Mouse (Mus musculus): ENCODE measurements at regions not wholly inside any gene's neighbourhood (a gene's known extent, or its start where the extent isn't known, plus 50 kb on each side); places are given as distances from the start of the nearest gene placed in this dataset.
"Not testable (repeated sequence)": the region's sequence is repeated elsewhere in the genome, so short reads cannot be mapped to it uniquely, and the experiment has no call there.

GRCm38 (mm10) chr8:100393327-100393726 is 977.1 kb upstream of the Cdh8 start:
- DNase-seq: no peak

GRCm38 (mm10) chr8:100367663-100368062 is 951.4 kb upstream of the Cdh8 start:
- no peak for DNase-seq

DNA sequence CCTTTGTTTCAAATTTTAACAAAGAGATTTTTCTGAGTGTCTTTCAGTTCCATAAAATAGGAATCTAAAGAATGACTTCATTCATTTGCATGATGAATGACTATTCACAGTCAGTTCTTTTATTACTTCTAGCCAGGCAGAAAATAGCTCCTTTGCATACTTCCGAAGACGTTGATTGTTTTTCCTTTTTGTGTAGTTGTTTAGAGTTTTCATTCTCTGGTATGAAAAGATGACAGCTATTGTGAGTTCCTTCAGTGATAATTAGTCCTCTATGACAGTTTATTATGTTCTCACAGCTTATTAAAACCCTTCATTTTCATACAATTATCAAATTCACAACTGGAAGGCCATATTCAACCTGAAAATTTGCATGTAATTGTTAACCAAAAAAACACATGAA is 946.5 kb upstream of the Cdh8 start:
- no peak for DNase-seq

- DNase-seq: not testable (repeated sequence)
Measured at GRCm38 (mm10) chr8:100360541-100360940, 944.3 kb upstream of the Cdh8 start.

DNA sequence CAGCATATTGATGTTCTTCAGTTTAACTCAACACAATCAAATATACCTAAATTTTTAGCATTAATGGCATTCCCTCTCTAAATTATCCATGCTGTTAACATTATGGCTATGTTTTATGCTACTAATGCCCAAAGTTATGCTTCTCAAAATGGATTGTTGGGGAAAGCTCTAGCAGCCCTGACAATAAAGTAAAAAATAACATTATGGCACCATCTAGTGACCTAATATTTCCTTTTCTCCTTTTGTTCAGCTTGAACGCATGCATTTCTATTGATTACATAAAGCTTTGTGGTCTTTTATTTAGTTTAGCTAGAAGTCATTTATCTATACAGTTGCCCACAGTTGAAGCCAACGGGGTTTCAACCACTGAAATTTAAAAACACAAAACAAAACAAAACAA is 918.3 kb upstream of the Cdh8 start:
- DNase-seq: peak in 1 of 2 experiments; percentile 7

GRCm38 (mm10) chr8:100325616-100326015 is 909.3 kb upstream of the Cdh8 start:
- DNase-seq: peak; percentile 14 to 15

DNA sequence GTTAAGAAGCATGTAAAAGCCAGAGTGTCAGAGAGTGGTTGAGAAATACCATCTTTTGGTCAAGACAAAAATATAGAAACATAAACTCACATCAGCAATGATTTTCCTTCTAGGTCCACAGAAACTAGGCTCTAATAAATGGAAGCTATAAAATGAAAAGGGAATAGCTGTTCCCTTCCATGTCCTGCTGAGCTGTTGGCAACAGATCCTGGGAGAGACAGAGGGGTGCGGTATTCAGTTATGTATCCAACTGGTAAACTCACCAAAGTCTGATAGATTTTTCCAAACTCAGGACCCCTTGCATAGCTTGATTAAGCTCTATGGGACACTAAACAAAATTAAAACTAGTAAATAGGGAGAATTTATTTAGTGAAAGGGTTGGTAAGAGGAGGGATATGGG is 907.2 kb upstream of the Cdh8 start:
- DNase-seq: peak; percentile 44 to 50

GRCm38 (mm10) chr8:100298191-100298590 is 881.9 kb upstream of the Cdh8 start:
- peak; percentile 39 to 57 for DNase-seq

GRCm38 (mm10) chr8:100292588-100292987 is 876.3 kb upstream of the Cdh8 start:
- DNase-seq: no peak

DNA sequence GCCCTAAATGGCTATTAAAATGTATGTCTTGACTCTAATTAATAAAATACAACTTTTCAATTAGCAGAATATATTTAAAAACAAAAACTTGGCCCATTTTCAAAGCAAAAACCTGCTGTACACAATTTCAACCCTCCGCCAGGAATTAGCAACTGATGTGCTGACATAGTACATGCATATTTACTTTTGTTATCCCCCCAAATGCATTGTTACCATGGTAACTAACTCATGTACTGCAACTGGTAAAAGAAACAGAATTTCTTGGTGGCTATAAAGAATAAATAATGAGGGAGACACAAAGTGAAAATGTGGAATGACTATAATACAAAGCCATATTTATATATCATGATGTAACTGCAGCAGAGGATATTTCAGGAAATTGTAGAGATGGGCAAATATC is 875.7 kb upstream of the Cdh8 start:
- DNase-seq: no peak
